ENCODE assay signal across 33 mouse cellular contexts in genomic region chr7:140507346-140508021, GRCm38 (mm10). TPM values are rescaled to one million over a fixed set of nuclear protein-coding genes. Genes with fewer than 3 reads are reported as not detected.
A peak's percentile ranks its signal among the peaks of the same experiment; 100 is the strongest.
DNase-seq lines count a peak whose midpoint lies in the region; ATAC-seq and TF ChIP-seq lines count a peak whose summit lies in the region.
"Not testable (repeated sequence)": the region's sequence is repeated elsewhere in the genome, so short reads cannot be mapped to it uniquely, and the experiment has no call there.
"Had no signal": no experiment of that assay in that cellular context is flagged by ENCODE, and none has a peak within 500 bp of the region (broad histone marks: within the 10 kb centered on the region; RNA-seq: fewer than 3 reads in every experiment).

TSS of gene Olfr536 (minus strand) at chr7:140507396.

- 69% methylated on average over 1 of the region's 2 CpGs for WGBS in forebrain, postnatal 0 days
- WGBS in midbrain, embryonic 14.5 days = 62% methylated on average over 2 of the region's 2 CpGs

- H3K27me3 ChIP-seq in forebrain, postnatal 0 days (ENCODE audit: insufficient read depth, low read length); midbrain, embryonic 14.5 days (ENCODE audit: control insufficient read depth, insufficient read depth, low read length): not testable (repeated sequence)

- not testable (repeated sequence) for H3K4me1 ChIP-seq in forebrain, postnatal 0 days (ENCODE audit: insufficient read depth); midbrain, embryonic 14.5 days (ENCODE audit: control insufficient read depth, insufficient read depth, low read length)

- H3K9ac ChIP-seq in forebrain, postnatal 0 days; midbrain, embryonic 14.5 days (replicated peaks; ENCODE audit: low read length): not testable (repeated sequence)

- peak; percentile 34; the same call in 1 of the 2 replicates for ATAC-seq in forebrain, postnatal 0 days
- not testable (repeated sequence) for ATAC-seq in midbrain, embryonic 14.5 days (ENCODE audit: low FRiP score, low TSS enrichment)

- H3K4me3 ChIP-seq in forebrain, postnatal 0 days (ENCODE audit: low read depth, low read length); midbrain, embryonic 14.5 days (replicated peaks; ENCODE audit: low read depth, low read length): not testable (repeated sequence)

- H3K9me3 ChIP-seq in forebrain, postnatal 0 days (ENCODE audit: low read length); midbrain, embryonic 14.5 days (ENCODE audit: control insufficient read depth, low read length): not testable (repeated sequence)

- TF ChIP-seq CTCF in forebrain, postnatal 0 days (IDR thresholded peaks at IDR 0.05; ENCODE audit: low read depth) = not testable (repeated sequence)

- not testable (repeated sequence) for H3K4me2 ChIP-seq in forebrain, postnatal 0 days (ENCODE audit: low read depth); midbrain, embryonic 14.5 days (ENCODE audit: low read length)

- not testable (repeated sequence) for H3K36me3 ChIP-seq in forebrain, postnatal 0 days (ENCODE audit: insufficient read depth); midbrain, embryonic 14.5 days (ENCODE audit: control insufficient read depth, insufficient read depth, low read length)

- peak; percentile 7 for DNase-seq in adrenal gland, adult 2 months
- DNase-seq in cerebellum, adult 11-12 months = peak; percentile 2
- peak; percentile 0 for DNase-seq in forebrain, postnatal 0 days
- peak; percentile 1 to 5 for DNase-seq in kidney, adult 8-10 months
- peak; percentile 34 to 75 for DNase-seq in layer of hippocampus, adult 18-20 months (ENCODE audit: low spot score in 2 of 2)
- DNase-seq in layer of hippocampus, postnatal 14 days (ENCODE audit: low spot score in 2 of 2) = peak; percentile 31 to 63
- DNase-seq in midbrain, embryonic 14.5 days = peak; percentile 4
- DNase-seq in right cerebral cortex, postnatal 14 days = peak; percentile 5

- H3K27ac ChIP-seq in forebrain, postnatal 0 days (ENCODE audit: low read depth, low read length); midbrain, embryonic 14.5 days (replicated peaks; ENCODE audit: low read depth, low read length): not testable (repeated sequence)

RNA-seq across cellular contexts. Expression of gene Olfr536, which starts in this region (rescaled TPM):
- not detected for total RNA-seq in adrenal gland, adult 2 months (2021)
- not detected in 2 replicates for polyA plus RNA-seq in adrenal gland, adult 2 months (2012; rRNA removed)
- total RNA-seq in forebrain, postnatal 0 days (2014; rRNA removed) = not detected in 2 replicates
- not detected in 2 replicates for polyA plus RNA-seq in forebrain, postnatal 0 days (2015; fragmentation: Nextera tagmentation; extraction: Ambion mirVana)
- total RNA-seq in layer of hippocampus, adult 18-20 months (2021) = not detected
- total RNA-seq in layer of hippocampus, postnatal 14 days (2021) = not detected
- not detected in 2 replicates for polyA plus RNA-seq in midbrain, embryonic 14.5 days (2014; fragmentation: Nextera tagmentation; extraction: Ambion mirVana)
- total RNA-seq: adrenal gland, postnatal 36 days; common myeloid progenitor, adult 5-6 weeks; gastrocnemius, postnatal 14 days; granulocyte monocyte progenitor cell, adult 5-6 weeks; heart, postnatal 14 days; left cerebral cortex, postnatal 14 days; liver, adult 2 months; megakaryocyte progenitor cell, adult 5-6 weeks had no signal
- polyA plus RNA-seq: embryonic facial prominence, embryonic 13.5 days; forebrain, embryonic 11.5 days; G1E; heart, embryonic 14.5 days; hindbrain, embryonic 10.5 days; hindbrain, embryonic 15.5 days; intestine, embryonic 15.5 days; kidney, embryonic 14.5 days; limb, embryonic 12.5 days; liver, adult 2 months; liver, embryonic 15.5 days; lung, embryonic 15.5 days; midbrain, embryonic 10.5 days; midbrain, embryonic 16.5 days; neural tube, embryonic 12.5 days; Patski; stomach, embryonic 16.5 days; urinary bladder, adult 2 months had no signal

Comparison
In these comparisons a context has a peak if more than half of its experiments do, and no peak if none do; other contexts are left out.
1. Peak in DNase-seq in adrenal gland, adult 2 months; RNA of the gene not detected or under 1 TPM.
2. Peak in DNase-seq and ATAC-seq in forebrain, postnatal 0 days; RNA of the gene not detected or under 1 TPM.
3. Peak in DNase-seq in layer of hippocampus, adult 18-20 months; RNA of the gene not detected or under 1 TPM.
4. Peak in DNase-seq in layer of hippocampus, postnatal 14 days; RNA of the gene not detected or under 1 TPM.
5. Peak in DNase-seq in midbrain, embryonic 14.5 days; RNA of the gene not detected or under 1 TPM.
6. DNase-seq: peak in every context shown above with its lines; median percentile 54 in layer of hippocampus, adult 18-20 months; 47 in layer of hippocampus, postnatal 14 days; 7 in adrenal gland, adult 2 months; 5 in right cerebral cortex, postnatal 14 days; 4 in midbrain, embryonic 14.5 days; 3 in kidney, adult 8-10 months; 2 in cerebellum, adult 11-12 months; 0 in forebrain, postnatal 0 days.